Mouse (Mus musculus) heart, embryonic 16.5 days (tissue): ENCODE measurements around the gene Noto. TPM values are rescaled to one million over a fixed set of nuclear protein-coding genes. Genes with fewer than 3 reads are reported as not detected.
"Not testable (repeated sequence)": the region's sequence is repeated elsewhere in the genome, so short reads cannot be mapped to it uniquely, and the experiment has no call there.

Experiments used
- ATAC-seq: fragments of 200-750 bp; cut with Nextera tagmentation; replicated peaks from 2 replicates; pipeline ENCODE4 v1.8.0; 2017; ENCODE audit warnings: moderate number of reproducible peaks; ENCODE audit not compliant: insufficient read depth, low FRiP score; ENCODE audit errors: extremely low read depth
- H3K27ac ChIP-seq: fragments of 300-500 bp; sonication (generic); 2 replicates; pipeline ENCODE4 v1.5.1; 2014; ENCODE audit warnings: mild to moderate bottlenecking, low read length, control low read depth, moderate library complexity
- H3K27me3 ChIP-seq: fragments of 300-500 bp; sonication (generic); 2 replicates; pipeline ENCODE4 v1.6.1; 2014; ENCODE audit warnings: low read length, mixed read lengths; ENCODE audit not compliant: control insufficient read depth, insufficient read depth
- H3K36me3 ChIP-seq: fragments of 300-500 bp; sonication (generic); 2 replicates; pipeline ENCODE4 v1.6.1; 2014; ENCODE audit not compliant: control insufficient read depth, insufficient read depth
- H3K4me1 ChIP-seq: fragments of 300-500 bp; sonication (generic); 2 replicates; pipeline ENCODE4 v1.6.1; 2014; ENCODE audit warnings: low read length, mixed read lengths; ENCODE audit not compliant: control insufficient read depth, insufficient read depth
- H3K4me2 ChIP-seq: fragments of 300-500 bp; sonication (generic); 2 replicates; pipeline ENCODE4 v1.6.1; 2014; ENCODE audit warnings: low read depth, mild to moderate bottlenecking, control low read depth, low read length
- H3K4me3 ChIP-seq: fragments of 300-500 bp; sonication (generic); 2 replicates; pipeline ENCODE4 v1.5.1; 2014; ENCODE audit warnings: mild to moderate bottlenecking, control low read depth, low read length
- H3K9ac ChIP-seq: fragments of 300-500 bp; sonication (generic); 2 replicates; pipeline ENCODE4 v1.6.1; 2014; ENCODE audit warnings: low read length, control low read depth
- H3K9me3 ChIP-seq: fragments of 300-500 bp; sonication (generic); replicated peaks from 2 replicates; pipeline ENCODE4 v1.6.1; 2016; ENCODE audit warnings: low read length; ENCODE audit not compliant: control insufficient read depth
- WGBS: fragments of 180-500 bp; shearing (Covaris S2); extraction: QIAGEN DNeasy Blood & Tissue Kit; methylation state at CpG from one replicate; pipeline ENCODE4 v1.1.7; 2014; 5-methylcytosine and 5-hydroxymethylcytosine counted together
- polyA plus RNA-seq: library from polyadenylated mRNA; unstranded; fragments of >200 nt; fragmentation: Nextera tagmentation; extraction: Ambion mirVana; gene quantifications from 2 replicates; pipeline ENCODE4 v1.2.1, GENCODE M21; 2015

The Noto gene
- polyA plus RNA-seq, 1 experiment from 2014 or later = not detected

DNA sequence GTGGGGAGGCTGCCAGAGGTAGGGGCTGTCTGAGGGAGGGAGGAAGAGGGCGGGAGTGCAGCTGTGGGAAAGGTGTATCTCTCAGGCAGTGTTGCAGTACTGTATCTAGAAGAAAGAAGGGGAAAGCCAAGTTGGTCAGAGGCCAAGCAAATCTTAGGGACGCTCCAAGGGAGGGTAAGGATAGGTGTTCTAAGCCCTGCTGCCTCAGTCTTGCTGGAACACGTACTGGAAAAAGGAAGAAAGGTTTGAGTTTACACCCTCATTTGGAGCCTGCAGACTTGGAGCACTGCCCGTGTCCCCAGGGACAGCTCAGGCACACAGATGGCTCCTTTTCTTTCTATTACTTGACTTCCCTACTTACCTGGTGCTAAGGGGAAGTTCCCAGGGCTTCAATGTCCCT is 17.5 kb downstream of the Noto start:
- peaks cover 36% of the 10 kb centered on the region for H3K36me3 ChIP-seq

DNA sequence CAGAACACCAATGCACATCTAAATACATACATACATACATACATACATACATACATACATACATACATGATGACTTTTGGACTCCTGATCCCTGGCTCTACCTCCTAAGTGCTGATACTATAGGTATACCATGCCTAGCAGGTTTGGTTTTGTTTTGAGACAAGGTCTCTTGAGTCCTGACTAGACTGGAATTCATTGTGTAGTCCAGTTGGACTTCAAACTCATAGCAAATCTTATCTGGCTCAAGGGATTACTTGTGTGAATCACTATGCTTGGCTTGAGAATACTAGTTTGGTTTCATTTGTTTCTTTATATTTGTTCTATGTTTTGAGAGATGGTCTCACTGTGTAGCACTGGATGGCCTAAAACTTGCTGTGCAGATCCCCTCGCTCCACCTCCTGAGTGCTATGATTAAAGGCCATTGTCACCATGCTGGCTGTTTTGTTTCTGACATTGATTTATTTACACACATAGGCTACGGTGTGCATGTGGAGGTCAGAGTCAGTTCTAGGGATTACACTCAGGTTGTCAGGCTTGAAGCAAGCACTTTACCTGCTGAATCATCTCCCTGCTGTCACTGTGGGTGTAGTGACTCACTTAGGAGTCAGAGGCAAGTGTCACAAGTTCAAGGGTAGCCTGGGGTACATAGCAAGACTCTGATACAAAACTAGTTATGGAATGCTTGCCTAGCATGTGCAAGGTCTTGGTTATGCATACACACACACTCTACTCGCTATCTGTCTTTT is 20.0 kb downstream of the Noto start:
- Histone ChIP-seq H3K9ac (no peak overlapping the region), H3K4me3 (no peak overlapping the region), H3K27ac (no peak overlapping the region; the same call in 1 of the 2 replicates), H3K4me2 (no peak overlapping the region), H3K9me3 (no peaks in the 10 kb centered on the region), H3K4me1 (no peaks in the 10 kb centered on the region; the same call in 1 of the 2 replicates), H3K36me3 (peaks cover 40% of the 10 kb centered on the region), H3K27me3 (no peaks in the 10 kb centered on the region)
- no peak for ATAC-seq
- WGBS = 88% methylated on average over 3 of the region's 3 CpGs

More for the DNA sequence above, 17.5 kb downstream of the Noto start:
- no peak overlapping the region for H3K4me2 ChIP-seq
- no peak for ATAC-seq
- H3K4me1 ChIP-seq = no peaks in the 10 kb centered on the region; the same call in 1 of the 2 replicates
- H3K4me3 ChIP-seq = no peak overlapping the region
- H3K27me3 ChIP-seq = no peaks in the 10 kb centered on the region
- 87% methylated on average over 4 of the region's 4 CpGs for WGBS
- no peak overlapping the region for H3K9ac ChIP-seq
- no peak overlapping the region for H3K27ac ChIP-seq
- H3K9me3 ChIP-seq = no peaks in the 10 kb centered on the region

DNA sequence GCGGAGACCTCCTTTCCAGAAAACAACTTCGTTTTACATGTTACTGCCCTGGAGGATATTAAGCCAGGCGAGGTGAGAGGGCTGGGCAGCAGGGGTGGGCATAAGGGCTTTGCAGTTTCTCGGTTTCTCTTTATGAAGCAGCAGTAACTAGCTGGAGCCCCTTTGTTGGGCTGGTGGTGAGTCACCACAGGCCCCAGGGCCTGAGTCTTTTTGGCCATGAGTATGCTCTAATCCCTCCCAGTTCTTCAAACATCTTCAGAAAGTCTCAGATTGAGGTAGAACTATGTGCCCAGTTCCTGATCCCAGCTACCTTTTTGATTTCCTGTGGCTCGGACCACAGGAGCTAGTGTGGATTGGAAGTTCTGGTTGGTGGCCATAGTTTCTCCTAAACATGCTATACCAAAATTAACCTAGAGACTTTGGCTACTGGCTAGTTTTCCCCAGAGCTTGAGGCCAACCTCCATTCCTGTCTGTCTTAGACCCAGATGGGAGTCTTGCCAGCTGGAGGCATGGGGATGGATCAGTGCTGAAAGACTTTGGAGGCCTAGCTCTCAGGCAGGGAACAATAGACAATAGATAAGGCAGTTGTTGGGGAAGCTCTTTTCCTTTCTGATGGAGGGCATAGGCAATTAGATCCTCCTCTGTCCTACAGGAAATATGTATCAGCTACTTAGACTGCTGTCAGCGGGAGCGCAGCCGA is 20.7 kb downstream of the Noto start:
- H3K9me3 ChIP-seq = no peaks in the 10 kb centered on the region
- ATAC-seq = no peak
- no peaks in the 10 kb centered on the region for H3K27me3 ChIP-seq
- no peaks in the 10 kb centered on the region; the same call in 1 of the 2 replicates for H3K4me1 ChIP-seq
- WGBS = 73% methylated on average over 8 of the region's 8 CpGs
- H3K9ac ChIP-seq = no peak overlapping the region
- no peak overlapping the region for H3K4me3 ChIP-seq
- H3K27ac ChIP-seq = no peak overlapping the region
- H3K36me3 ChIP-seq = peaks cover 34% of the 10 kb centered on the region
- no peak overlapping the region for H3K4me2 ChIP-seq

GRCm38 (mm10) chr6:85445286-85445685 is 21.6 kb downstream of the Noto start:
- no peak overlapping the region for H3K9ac ChIP-seq
- no peak overlapping the region for H3K4me2 ChIP-seq
- WGBS = 81% methylated on average over 5 of the region's 5 CpGs
- peaks cover 30% of the 10 kb centered on the region for H3K36me3 ChIP-seq
- no peaks in the 10 kb centered on the region for H3K27me3 ChIP-seq
- no peak for ATAC-seq
- no peak overlapping the region for H3K27ac ChIP-seq
- no peaks in the 10 kb centered on the region for H3K9me3 ChIP-seq
- H3K4me3 ChIP-seq = no peak overlapping the region
- no peaks in the 10 kb centered on the region; the same call in 1 of the 2 replicates for H3K4me1 ChIP-seq

DNA sequence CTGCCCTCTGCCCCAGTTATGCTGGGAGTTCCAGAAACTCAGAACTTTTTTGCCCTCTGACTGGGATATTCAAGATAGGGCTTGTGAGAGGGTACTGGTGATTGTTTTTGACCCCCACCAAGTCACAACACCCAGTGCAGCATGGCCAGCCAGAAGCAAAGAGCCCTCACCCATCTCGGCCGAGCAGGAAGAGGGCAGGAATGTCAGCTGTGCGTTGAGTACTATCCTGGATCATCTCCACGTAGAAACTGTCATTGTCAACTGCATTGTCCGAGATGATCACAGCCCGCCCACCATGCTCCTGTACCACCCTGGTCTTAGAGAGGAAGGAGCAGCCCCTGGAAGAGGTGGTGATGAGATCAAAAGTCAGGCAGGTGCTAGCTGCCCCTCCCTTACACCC is 23.7 kb downstream of the Noto start:
- WGBS = 81% methylated on average over 6 of the region's 6 CpGs
- H3K4me2 ChIP-seq = no peak overlapping the region
- H3K9ac ChIP-seq = no peak overlapping the region
- no peak for ATAC-seq
- H3K36me3 ChIP-seq = peaks cover 20% of the 10 kb centered on the region
- H3K4me3 ChIP-seq = no peak overlapping the region
- H3K27ac ChIP-seq = no peak overlapping the region
- no peaks in the 10 kb centered on the region for H3K9me3 ChIP-seq
- H3K27me3 ChIP-seq = no peaks in the 10 kb centered on the region
- H3K4me1 ChIP-seq = no peaks in the 10 kb centered on the region; the same call in 1 of the 2 replicates

DNA sequence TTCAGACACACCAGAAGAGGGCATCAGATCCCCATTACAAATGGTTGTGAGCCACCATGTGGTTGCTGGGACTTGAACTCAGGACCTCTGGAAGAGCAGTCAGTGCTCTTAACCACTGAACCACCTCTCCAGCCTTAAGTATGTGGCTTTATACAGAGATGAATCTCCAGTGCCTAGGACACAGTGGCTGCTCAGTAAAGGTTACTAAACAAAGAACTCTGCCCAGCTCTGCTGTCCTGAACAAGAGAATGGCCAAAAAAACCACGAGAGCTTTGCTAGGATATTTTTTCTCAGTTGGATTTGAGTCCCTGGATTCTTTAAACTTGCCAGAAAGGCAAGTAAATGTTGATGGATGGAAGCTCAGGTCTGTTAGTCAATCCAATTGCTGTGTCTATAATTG is 26.5 kb downstream of the Noto start:
- ATAC-seq, H3K9me3 ChIP-seq, H3K27ac ChIP-seq, H3K27me3 ChIP-seq: not testable (repeated sequence)
- H3K4me1 ChIP-seq = peaks cover 23% of the 10 kb centered on the region
- H3K4me3 ChIP-seq = peak overlapping the region; percentile 64
- peaks cover 15% of the 10 kb centered on the region for H3K36me3 ChIP-seq
- WGBS = 55% methylated on average over 1 of the region's 1 CpGs
- H3K9ac ChIP-seq = peak overlapping the region; percentile 87
- peak overlapping the region; percentile 93 for H3K4me2 ChIP-seq

GRCm38 (mm10) chr6:85450697-85451663 is 27.3 kb downstream of the Noto start, which contains the start of gene Cct7:
TSS of gene Cct7 (plus strand) at chr6:85451514.
- peak within 1 kb of the TSS; percentile 64 for H3K4me3 ChIP-seq
- H3K36me3 ChIP-seq = peaks cover 8% of the 10 kb centered on the region
- peaks cover 26% of the 10 kb centered on the region for H3K4me1 ChIP-seq
- under 1% methylated on average over 86 of the region's 96 CpGs for WGBS
- H3K9me3 ChIP-seq = no peaks in the 10 kb centered on the region
- peak; percentile 91 for ATAC-seq
- H3K27ac ChIP-seq = peak within 1 kb of the TSS; percentile 90
- H3K9ac ChIP-seq = peak within 1 kb of the TSS; percentile 87
- no peaks in the 10 kb centered on the region for H3K27me3 ChIP-seq
- peak within 1 kb of the TSS; percentile 93 for H3K4me2 ChIP-seq

DNA sequence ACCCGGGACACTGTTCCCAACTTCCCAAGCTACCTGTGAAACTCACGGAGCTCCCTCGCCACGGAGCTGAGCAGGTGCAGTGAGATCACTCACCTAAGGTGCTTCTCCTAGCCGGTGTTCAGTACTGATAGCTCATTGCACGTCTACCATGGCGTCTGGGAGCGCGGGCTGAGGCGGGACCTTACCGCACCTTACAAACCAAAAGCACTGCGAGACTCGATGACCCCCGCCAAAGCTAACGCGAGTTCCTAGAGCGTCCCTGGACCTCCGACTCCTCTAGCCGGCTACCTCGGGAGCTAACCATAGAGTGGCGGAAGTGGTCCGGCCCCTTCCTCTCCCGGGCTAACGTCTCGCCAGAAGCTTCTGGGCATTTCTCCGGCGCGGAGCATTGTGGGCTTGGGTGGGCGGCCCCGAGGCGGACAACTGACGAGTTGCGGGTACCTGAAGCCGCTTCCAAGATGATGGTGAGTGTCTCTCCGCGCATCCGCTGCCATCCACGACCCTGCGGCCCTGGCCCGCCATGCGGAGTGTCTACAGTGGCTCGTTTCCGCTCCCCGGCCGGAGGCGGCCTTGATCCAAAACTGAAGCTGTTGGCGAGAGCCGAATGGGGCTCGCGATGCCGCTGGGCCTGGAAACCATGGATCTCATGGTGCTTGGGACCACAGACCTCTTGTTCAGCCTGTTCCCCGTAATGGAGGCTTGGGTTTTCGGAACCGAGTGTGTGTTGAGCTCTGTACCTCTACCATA is 28.2 kb downstream of the Noto start, which contains the start of gene Pradc1:
TSS of gene Pradc1 (minus strand) at position 307 of the 747 bp plus-strand sequence.
- H3K4me1 ChIP-seq = peaks cover 32% of the 10 kb centered on the region
- H3K27ac ChIP-seq = peak within 1 kb of the TSS; percentile 90
- ATAC-seq = peak; percentile 90
- H3K9ac ChIP-seq = peak within 1 kb of the TSS; percentile 87
- H3K27me3 ChIP-seq = no peaks in the 10 kb centered on the region
- peak within 1 kb of the TSS; percentile 64 for H3K4me3 ChIP-seq
- WGBS = under 1% methylated on average over 54 of the region's 54 CpGs
- H3K4me2 ChIP-seq = peak within 1 kb of the TSS; percentile 93
- H3K36me3 ChIP-seq = peaks cover 2% of the 10 kb centered on the region; the same call in 1 of the 2 replicates
- no peaks in the 10 kb centered on the region for H3K9me3 ChIP-seq
